Mouse (Mus musculus): Measurements from ENCODE around the gene Nr1h2.

The Nr1h2 gene

GRCm38 (mm10) chr7:44553826-44554225, at the start of gene Nr1h2:
Gene Nr1h2 (minus strand): TSS chr7:44553951.
- DNase-seq (ENCODE audit: low read depth): peak; percentile 98

DNA sequence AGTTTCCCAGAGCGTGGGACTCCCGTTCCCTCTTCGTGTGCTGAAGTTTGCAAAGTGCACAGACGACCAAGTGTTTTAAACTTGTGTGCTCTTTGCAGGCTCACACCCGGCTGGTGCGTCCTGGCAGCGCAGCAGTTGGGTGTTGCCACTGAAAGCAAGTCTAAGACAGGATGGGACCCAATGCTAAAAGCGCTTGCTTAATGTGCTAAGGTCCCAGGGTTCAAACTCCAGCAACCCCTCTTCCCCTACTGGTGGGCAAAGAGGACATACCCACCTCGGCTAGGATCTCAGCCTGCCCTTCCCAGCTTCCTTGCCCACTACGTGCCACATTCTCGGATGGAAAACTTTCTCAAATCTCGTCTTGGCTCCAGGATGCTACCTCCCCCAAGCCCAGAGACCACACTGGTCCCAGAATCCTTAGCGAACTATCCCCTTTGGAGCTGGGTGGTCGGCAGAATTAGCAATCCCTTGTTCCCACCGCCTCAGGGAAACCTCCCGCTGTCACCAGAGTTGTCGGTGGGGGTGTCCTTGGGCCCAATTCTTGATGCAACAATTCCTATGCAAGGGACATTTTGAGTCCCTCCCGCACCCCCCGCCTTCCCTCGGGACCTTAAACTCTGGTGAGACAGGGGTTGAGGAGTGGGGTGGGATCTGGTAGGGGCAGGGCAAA, 49.6 kb upstream of the Nr1h2 start:
- no peak for DNase-seq (ENCODE audit: low read depth)

DNA sequence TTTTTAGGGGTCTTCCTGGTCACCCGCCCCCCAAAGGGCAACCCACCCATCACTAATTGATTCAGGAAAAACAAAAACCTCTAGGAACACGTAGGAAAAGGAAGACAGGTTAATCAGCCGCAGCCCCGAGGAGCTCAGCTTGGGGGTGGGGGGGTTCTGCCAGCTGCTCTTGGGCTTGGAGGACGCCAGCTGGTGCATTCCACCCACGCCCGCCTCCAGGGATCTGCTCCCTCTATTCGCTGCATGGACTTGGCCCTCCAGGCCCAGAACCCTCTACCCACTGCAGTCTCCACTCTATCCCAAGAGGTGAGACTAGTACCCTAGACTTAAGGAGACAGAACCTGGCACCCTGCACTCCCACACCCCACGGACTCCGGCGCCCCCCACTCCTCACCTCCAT, 48.7 kb upstream of the Nr1h2 start:
- DNase-seq (ENCODE audit: low read depth): no peak

DNA sequence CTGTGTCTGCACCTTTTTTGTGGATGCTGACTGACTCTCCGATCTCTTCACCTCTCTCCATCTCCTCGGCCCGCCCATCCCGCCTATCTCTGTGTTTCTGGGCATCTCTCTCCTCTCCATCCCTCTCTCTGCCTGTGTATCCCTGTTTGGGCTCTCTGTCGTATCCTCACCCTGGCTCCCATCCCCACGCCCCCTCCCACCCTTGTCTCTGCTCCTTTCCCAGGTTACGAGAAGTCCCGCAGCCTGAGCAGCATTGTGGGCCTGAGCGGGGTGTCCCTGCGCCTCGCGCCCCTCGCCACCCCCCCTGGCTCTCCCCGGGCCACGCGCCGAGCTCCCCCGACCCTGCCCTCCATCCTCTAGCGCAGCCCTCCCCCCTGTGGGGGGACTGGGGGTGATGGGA, 47.9 kb upstream of the Nr1h2 start:
- DNase-seq (ENCODE audit: low read depth): no peak

- DNase-seq (ENCODE audit: low read depth): no peak
These were observed 47.0 kb upstream of the Nr1h2 start for GRCm38 (mm10) chr7:44600691-44601262.

DNA sequence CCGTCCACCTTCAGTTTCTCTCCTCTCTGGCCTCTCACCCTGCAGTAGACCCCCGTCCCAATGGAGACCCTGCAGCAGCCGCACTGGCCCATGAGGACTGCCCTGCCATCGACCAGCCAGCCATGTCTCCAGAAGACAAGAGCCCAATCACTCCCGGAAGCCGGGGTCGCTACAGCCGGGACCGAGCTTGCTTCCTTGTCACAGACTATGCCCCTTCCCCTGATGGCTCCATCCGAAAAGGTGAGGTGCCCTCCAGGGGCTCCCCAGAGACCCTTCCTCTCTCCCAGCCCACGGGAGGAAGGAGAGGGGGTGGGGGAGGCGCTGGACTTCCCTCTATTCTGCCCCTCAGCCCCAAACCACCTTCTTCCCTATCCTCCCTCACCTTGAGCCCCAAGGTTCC, 44.6 kb upstream of the Nr1h2 start:
- DNase-seq (ENCODE audit: low read depth): no peak

- DNase-seq (ENCODE audit: low read depth): no peak
These were observed 43.9 kb upstream of the Nr1h2 start for GRCm38 (mm10) chr7:44597666-44598065.

DNA sequence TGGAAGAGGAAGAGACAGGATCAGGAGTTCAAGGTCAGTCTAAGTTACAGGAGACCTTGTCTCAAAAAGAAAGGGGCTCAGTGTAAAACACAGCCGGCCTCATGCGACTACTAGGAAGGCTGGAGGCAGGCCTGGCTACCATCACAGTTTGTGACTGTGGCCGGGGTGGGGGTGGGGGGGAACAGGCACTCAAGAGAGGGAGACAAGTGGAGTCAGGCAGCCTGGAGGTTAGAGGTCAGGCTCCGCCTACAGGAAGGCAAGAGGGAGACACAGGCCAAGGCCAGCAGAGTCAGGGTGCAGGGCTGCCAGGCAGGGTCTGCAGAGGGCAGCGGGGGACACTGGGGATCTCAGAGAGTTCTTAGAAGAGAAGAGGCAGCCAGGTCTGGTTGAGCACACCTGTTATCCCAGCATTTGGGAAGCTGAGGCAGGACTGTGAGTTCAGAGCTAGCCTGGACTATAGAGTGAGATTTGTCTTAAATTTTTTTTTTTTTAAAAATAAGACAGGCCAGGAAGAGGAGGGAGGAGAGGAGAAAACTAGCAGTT, 43.3 kb upstream of the Nr1h2 start:
- DNase-seq (ENCODE audit: low read depth): no peak

DNA sequence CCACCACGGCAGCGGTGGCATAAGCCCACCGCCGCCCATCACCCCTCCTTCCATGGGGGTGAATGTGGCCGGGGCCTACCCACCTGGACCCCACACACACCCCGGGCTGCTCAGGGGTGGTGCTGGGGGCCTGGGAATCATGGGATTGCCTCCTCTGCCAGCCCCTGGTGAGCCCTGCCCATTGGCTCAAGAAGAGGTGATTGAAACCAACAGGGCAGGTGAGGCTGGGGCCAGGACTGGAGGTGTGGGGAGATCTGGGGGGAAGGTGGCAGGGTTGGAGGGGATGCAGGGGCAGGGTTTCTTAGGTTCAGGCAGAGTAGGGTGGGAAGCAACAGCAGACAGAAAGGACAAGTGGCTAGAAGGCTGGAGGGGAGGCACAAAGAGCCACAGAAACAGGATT, 42.3 kb upstream of the Nr1h2 start:
- no peak for DNase-seq (ENCODE audit: low read depth)

DNA sequence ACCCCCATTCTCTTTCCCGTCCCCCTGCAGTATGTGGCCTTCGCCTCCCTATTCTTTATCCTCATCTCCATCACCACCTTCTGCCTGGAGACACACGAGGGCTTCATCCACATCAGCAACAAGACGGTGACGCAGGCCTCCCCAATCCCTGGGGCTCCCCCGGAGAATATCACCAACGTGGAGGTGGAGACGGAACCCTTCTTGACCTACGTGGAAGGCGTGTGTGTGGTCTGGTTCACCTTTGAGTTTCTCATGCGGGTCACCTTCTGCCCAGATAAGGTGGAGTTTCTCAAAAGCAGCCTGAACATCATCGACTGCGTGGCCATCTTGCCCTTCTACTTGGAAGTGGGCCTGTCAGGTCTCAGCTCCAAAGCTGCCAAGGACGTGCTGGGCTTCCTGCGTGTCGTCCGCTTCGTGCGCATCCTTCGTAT, 41.4 kb upstream of the Nr1h2 start:
- no peak for DNase-seq (ENCODE audit: low read depth)

GRCm38 (mm10) chr7:44594291-44594690, 40.5 kb upstream of the Nr1h2 start:
- DNase-seq (ENCODE audit: low read depth): no peak

DNA sequence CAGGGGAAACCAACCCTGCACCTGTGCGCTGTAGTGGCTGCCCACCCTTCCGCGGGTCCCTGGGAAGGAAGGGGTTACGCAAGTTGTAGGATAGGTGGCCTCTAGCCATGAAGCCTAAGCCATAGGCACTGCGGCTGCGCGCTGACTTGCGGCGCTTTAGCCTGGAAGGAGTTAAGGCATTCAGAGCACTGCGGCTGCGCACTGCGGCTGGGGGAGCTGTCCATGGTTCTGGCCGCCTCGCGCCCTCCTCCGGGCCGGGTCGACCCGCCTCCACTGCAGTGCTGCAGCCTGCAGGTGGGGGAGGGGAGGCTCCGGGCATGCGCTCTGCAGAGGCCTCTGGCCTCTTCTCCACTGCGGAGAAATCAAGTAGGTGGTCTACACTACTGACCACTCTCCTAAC, 40.0 kb upstream of the Nr1h2 start:
- DNase-seq (ENCODE audit: low read depth): no peak

- no peak for DNase-seq (ENCODE audit: low read depth)
These were observed 39.3 kb upstream of the Nr1h2 start for GRCm38 (mm10) chr7:44593051-44593450.

DNA sequence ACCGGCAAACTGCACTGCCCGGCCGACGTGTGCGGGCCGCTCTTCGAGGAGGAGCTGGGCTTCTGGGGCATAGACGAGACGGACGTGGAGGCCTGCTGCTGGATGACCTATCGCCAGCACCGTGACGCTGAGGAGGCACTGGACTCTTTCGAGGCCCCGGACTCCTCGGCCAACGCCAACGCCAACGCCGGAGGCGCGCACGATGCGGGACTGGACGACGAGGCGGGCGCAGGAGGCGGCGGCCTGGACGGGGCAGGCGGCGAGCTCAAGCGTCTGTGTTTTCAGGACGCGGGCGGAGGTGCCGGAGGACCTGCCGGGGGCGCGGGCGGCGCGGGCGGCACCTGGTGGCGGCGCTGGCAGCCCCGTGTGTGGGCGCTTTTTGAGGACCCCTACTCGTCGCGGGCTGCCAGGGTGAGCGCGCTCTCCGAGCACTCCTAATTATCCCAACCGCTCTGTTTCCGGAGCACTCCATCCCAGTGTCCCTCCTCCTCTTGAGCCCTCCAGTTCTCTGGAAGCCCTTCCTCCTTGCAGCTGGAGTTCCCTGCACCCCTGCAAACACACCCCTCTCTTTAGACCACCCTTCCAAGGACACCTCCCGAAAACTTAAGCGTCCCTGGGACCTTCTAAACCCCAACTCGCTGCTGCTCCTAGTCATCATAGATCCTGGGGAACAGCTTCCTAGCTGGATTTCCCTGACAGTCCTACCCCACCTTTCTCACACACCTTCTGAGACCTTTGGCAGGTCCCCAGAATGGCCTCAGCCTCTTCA, 37.8 kb upstream of the Nr1h2 start:
- no peak for DNase-seq (ENCODE audit: low read depth)

DNA sequence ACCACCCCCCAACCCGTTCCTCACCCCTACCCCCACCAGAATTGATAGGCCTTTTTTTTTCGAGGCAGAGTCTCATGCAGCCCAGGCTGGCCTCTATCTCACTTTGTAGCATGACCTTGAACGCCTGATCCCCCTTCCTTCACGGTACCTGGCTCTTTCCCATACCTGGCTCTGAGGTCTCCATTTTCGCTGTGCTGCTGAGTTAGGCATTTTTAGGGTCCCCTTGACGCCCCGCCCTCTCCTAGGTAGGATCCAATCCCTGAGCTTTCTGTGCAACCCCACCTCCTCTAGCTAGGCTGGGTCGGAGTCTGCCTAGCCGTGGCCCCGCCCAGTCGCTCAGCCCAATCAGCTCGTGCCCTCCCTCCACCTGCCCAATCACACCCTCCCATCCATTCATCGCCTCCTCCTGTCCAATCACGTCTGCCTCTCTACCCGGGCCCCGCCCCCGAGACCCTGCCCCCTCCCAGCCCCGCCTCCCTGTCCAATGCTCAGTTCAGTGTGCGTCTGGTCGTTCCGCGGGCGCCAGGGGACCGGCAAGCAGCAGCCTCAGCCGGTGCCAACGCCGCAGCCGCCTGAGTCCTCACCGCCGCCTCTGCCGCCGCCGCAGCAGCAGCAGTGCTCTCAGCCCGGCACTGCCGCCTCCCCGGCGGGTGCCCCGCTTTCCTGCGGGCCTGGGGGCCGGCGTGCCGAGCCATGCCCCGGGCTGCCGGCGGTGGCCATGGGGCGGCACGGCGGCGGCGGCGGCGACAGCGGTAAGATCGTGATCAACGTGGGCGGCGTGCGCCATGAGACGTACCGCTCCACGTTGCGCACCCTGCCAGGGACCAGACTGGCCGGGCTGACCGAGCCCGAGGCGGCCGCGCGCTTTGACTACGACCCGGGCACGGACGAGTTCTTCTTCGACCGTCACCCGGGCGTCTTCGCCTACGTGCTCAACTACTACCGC, 36.9 kb upstream of the Nr1h2 start, which contains the start of gene Kcnc3:
Kcnc3 (plus strand) TSS at position 263 of the 946 bp plus-strand sequence.
- DNase-seq (ENCODE audit: low read depth): no peak

DNA sequence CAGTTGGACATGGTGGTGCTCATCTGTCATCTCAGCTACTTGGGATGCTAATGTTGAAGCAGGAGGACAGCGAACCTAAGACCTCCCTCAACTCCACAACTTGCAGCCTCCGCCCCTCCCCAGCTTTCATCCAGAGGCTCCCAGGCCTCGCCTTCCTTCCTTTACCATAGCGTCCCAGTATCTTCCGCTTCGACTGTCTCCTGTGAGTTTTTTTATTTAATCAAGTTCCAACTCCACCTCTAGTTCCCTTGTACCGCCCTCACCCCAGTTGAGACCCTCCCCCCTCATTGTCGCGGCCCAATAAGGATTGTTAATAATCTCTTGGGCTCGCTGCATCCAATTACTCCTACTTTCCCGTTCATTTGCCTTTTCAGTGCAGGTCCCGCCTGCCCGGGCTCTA, 36.2 kb upstream of the Nr1h2 start:
- no peak for DNase-seq (ENCODE audit: low read depth)

GRCm38 (mm10) chr7:44589149-44589548, 35.4 kb upstream of the Nr1h2 start:
- peak; percentile 66 for DNase-seq (ENCODE audit: low read depth)

- DNase-seq (ENCODE audit: low read depth): no peak
These were observed 34.6 kb upstream of the Nr1h2 start for GRCm38 (mm10) chr7:44588338-44588737.

DNA sequence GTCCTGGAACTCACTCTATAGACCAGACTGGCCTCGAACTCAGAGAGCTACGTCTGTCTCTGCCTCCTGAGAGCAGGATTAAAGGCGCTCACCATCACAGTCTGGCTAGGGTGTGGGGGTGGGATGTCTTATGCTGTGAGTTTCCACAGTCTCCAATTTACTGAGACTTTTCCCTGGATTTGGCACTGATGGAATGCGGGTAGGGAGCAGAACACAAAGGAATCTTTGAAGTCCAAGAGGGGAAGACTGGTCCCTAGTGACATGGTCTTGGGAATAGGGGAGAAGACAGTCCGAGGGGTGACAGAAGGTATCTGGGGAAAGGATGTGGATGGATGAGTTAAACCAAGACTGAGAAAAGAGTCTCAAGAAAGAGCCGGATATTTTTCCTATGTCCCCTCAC, 33.9 kb upstream of the Nr1h2 start:
- no peak for DNase-seq (ENCODE audit: low read depth)

GRCm38 (mm10) chr7:44586930-44587329, 33.2 kb upstream of the Nr1h2 start:
- DNase-seq (ENCODE audit: low read depth): no peak

- DNase-seq (ENCODE audit: low read depth): no peak
These were observed 32.8 kb upstream of the Nr1h2 start for GRCm38 (mm10) chr7:44586518-44586917.

- no peak for DNase-seq (ENCODE audit: low read depth)
These were observed 31.9 kb upstream of the Nr1h2 start for GRCm38 (mm10) chr7:44585606-44586005.

Measured in 416B (cell line).